Mouse (Mus musculus): ENCODE data around the gene Ranbp9. TPM values are rescaled to one million over a fixed set of nuclear protein-coding genes. Genes with fewer than 3 reads are reported as not detected.

The Ranbp9 gene
- 13.5 and 22.9 TPM in 2 replicates for polyA plus RNA-seq (2014; fragmentation: Nextera tagmentation; extraction: Ambion mirVana)

- Histone ChIP-seq H3K27me3 (ENCODE audit: control insufficient read depth, insufficient read depth, low read length) (no peaks in the 10 kb centered on the region), H3K4me1 (replicated peaks; ENCODE audit: control insufficient read depth, insufficient read depth, low read length) (no peaks in the 10 kb centered on the region), H3K36me3 (ENCODE audit: control insufficient read depth, insufficient read depth, low read length) (no peaks in the 10 kb centered on the region), H3K9ac (ENCODE audit: low read depth, low read length) (peak within 1 kb of the TSS; percentile 99), H3K4me3 (ENCODE audit: low read depth, low read length) (peak within 1 kb of the TSS; percentile 92), H3K4me2 (replicated peaks; ENCODE audit: low read depth, low read length) (peak within 1 kb of the TSS; percentile 46), H3K9me3 (ENCODE audit: control insufficient read depth, low read length) (no peaks in the 10 kb centered on the region), H3K27ac (ENCODE audit: low read depth, low read length) (peak within 1 kb of the TSS; percentile 99)
- under 1% methylated on average over 71 of the region's 132 CpGs for WGBS
- DNase-seq (ENCODE audit: low spot score) (peak; percentile 84), ATAC-seq (ENCODE audit: low FRiP score) (peak; percentile 87)
Measured at GRCm38 (mm10) chr13:43480957-43481858, at the start of gene Ranbp9. Gene Ranbp9 (minus strand): TSS chr13:43481282.

GRCm38 (mm10) chr13:43530129-43530831 lies 49.2 kb upstream of the Ranbp9 start:
- H3K36me3 ChIP-seq (ENCODE audit: control insufficient read depth, insufficient read depth, low read length), result no peaks in the 10 kb centered on the region
- peak overlapping the region; percentile 84; the same call in 1 of the 2 replicates for H3K27ac ChIP-seq (ENCODE audit: low read depth, low read length)
- DNase-seq (ENCODE audit: low spot score) (peak; percentile 27), ATAC-seq (ENCODE audit: low FRiP score) (no peak)
- H3K4me1 ChIP-seq (replicated peaks; ENCODE audit: control insufficient read depth, insufficient read depth, low read length), result peaks cover 6% of the 10 kb centered on the region; the same call in 1 of the 2 replicates
- H3K4me3 ChIP-seq (ENCODE audit: low read depth, low read length), result no peak overlapping the region
- WGBS, result 64% methylated on average over 14 of the region's 14 CpGs
- no peaks in the 10 kb centered on the region for H3K9me3 ChIP-seq (ENCODE audit: control insufficient read depth, low read length)
- H3K27me3 ChIP-seq (ENCODE audit: control insufficient read depth, insufficient read depth, low read length), result no peaks in the 10 kb centered on the region
- H3K9ac ChIP-seq (ENCODE audit: low read depth, low read length), result no peak overlapping the region
- no peak overlapping the region for H3K4me2 ChIP-seq (replicated peaks; ENCODE audit: low read depth, low read length)

GRCm38 (mm10) chr13:43526289-43526688 lies 45.2 kb upstream of the Ranbp9 start:
- ATAC-seq (ENCODE audit: low FRiP score) (no peak), DNase-seq (ENCODE audit: low spot score) (no peak)
- Histone ChIP-seq H3K4me2 (replicated peaks; ENCODE audit: low read depth, low read length) (no peak overlapping the region), H3K4me1 (replicated peaks; ENCODE audit: control insufficient read depth, insufficient read depth, low read length) (0 out of 2 replicates have a peak, but pooled peaks cover 4% of the 10 kb centered on the region), H3K4me3 (ENCODE audit: low read depth, low read length) (no peak overlapping the region), H3K36me3 (ENCODE audit: control insufficient read depth, insufficient read depth, low read length) (no peaks in the 10 kb centered on the region), H3K9me3 (ENCODE audit: control insufficient read depth, low read length) (no peaks in the 10 kb centered on the region), H3K27ac (ENCODE audit: low read depth, low read length) (no peak overlapping the region), H3K27me3 (ENCODE audit: control insufficient read depth, insufficient read depth, low read length) (no peaks in the 10 kb centered on the region), H3K9ac (ENCODE audit: low read depth, low read length) (no peak overlapping the region)
- 78% methylated on average over 5 of the region's 5 CpGs for WGBS

- Histone ChIP-seq H3K4me3 (ENCODE audit: low read depth, low read length) (no peak overlapping the region), H3K4me1 (replicated peaks; ENCODE audit: control insufficient read depth, insufficient read depth, low read length) (0 out of 2 replicates have a peak, but pooled peaks cover 3% of the 10 kb centered on the region), H3K36me3 (ENCODE audit: control insufficient read depth, insufficient read depth, low read length) (no peaks in the 10 kb centered on the region), H3K4me2 (replicated peaks; ENCODE audit: low read depth, low read length) (no peak overlapping the region), H3K27me3 (ENCODE audit: control insufficient read depth, insufficient read depth, low read length) (no peaks in the 10 kb centered on the region), H3K9ac (ENCODE audit: low read depth, low read length) (no peak overlapping the region), H3K27ac (ENCODE audit: low read depth, low read length) (no peak overlapping the region), H3K9me3 (ENCODE audit: control insufficient read depth, low read length) (no peaks in the 10 kb centered on the region)
- DNase-seq (ENCODE audit: low spot score), result peak; percentile 30
- WGBS, result 67% methylated on average over 16 of the region's 16 CpGs
- no peak for ATAC-seq (ENCODE audit: low FRiP score)
Measured at GRCm38 (mm10) chr13:43525363-43526134, 44.5 kb upstream of the Ranbp9 start.

GRCm38 (mm10) chr13:43524491-43525362 lies 43.6 kb upstream of the Ranbp9 start:
- Histone ChIP-seq H3K9me3 (ENCODE audit: control insufficient read depth, low read length) (no peaks in the 10 kb centered on the region), H3K4me3 (ENCODE audit: low read depth, low read length) (no peak overlapping the region), H3K27ac (ENCODE audit: low read depth, low read length) (no peak overlapping the region), H3K4me2 (replicated peaks; ENCODE audit: low read depth, low read length) (no peak overlapping the region), H3K27me3 (ENCODE audit: control insufficient read depth, insufficient read depth, low read length) (no peaks in the 10 kb centered on the region), H3K36me3 (ENCODE audit: control insufficient read depth, insufficient read depth, low read length) (no peaks in the 10 kb centered on the region), H3K9ac (ENCODE audit: low read depth, low read length) (no peak overlapping the region), H3K4me1 (replicated peaks; ENCODE audit: control insufficient read depth, insufficient read depth, low read length) (no peaks in the 10 kb centered on the region)
- DNase-seq (ENCODE audit: low spot score), result no peak
- ATAC-seq (ENCODE audit: low FRiP score), result no peak
- 72% methylated on average over 16 of the region's 16 CpGs for WGBS

- ATAC-seq (ENCODE audit: low FRiP score), result no peak
- 77% methylated on average over 7 of the region's 7 CpGs for WGBS
- H3K9me3 ChIP-seq (ENCODE audit: control insufficient read depth, low read length), result no peaks in the 10 kb centered on the region
- H3K9ac ChIP-seq (ENCODE audit: low read depth, low read length), result no peak overlapping the region
- H3K4me2 ChIP-seq (replicated peaks; ENCODE audit: low read depth, low read length), result no peak overlapping the region
- no peaks in the 10 kb centered on the region for H3K36me3 ChIP-seq (ENCODE audit: control insufficient read depth, insufficient read depth, low read length)
- H3K4me1 ChIP-seq (replicated peaks; ENCODE audit: control insufficient read depth, insufficient read depth, low read length), result no peaks in the 10 kb centered on the region
- no peaks in the 10 kb centered on the region for H3K27me3 ChIP-seq (ENCODE audit: control insufficient read depth, insufficient read depth, low read length)
- H3K27ac ChIP-seq (ENCODE audit: low read depth, low read length), result no peak overlapping the region
- no peak overlapping the region for H3K4me3 ChIP-seq (ENCODE audit: low read depth, low read length)
- no peak for DNase-seq (ENCODE audit: low spot score)
Measured at GRCm38 (mm10) chr13:43523906-43524480, 42.9 kb upstream of the Ranbp9 start.

GRCm38 (mm10) chr13:43521940-43522339 lies 40.9 kb upstream of the Ranbp9 start:
- Histone ChIP-seq H3K27me3 (ENCODE audit: control insufficient read depth, insufficient read depth, low read length) (no peaks in the 10 kb centered on the region), H3K27ac (ENCODE audit: low read depth, low read length) (no peak overlapping the region), H3K4me1 (replicated peaks; ENCODE audit: control insufficient read depth, insufficient read depth, low read length) (no peaks in the 10 kb centered on the region), H3K4me3 (ENCODE audit: low read depth, low read length) (no peak overlapping the region), H3K4me2 (replicated peaks; ENCODE audit: low read depth, low read length) (no peak overlapping the region), H3K9me3 (ENCODE audit: control insufficient read depth, low read length) (no peaks in the 10 kb centered on the region), H3K9ac (ENCODE audit: low read depth, low read length) (no peak overlapping the region), H3K36me3 (ENCODE audit: control insufficient read depth, insufficient read depth, low read length) (no peaks in the 10 kb centered on the region)
- 94% methylated on average over 5 of the region's 5 CpGs for WGBS
- no peak for DNase-seq (ENCODE audit: low spot score)
- no peak for ATAC-seq (ENCODE audit: low FRiP score)

Measured in hindbrain, embryonic 11.5 days (tissue).